Mouse (Mus musculus): ENCODE measurements at regions not wholly inside any gene's neighbourhood (a gene's known extent, or its start where the extent isn't known, plus 50 kb on each side); places are given as distances from the start of the nearest gene placed in this dataset.

DNA sequence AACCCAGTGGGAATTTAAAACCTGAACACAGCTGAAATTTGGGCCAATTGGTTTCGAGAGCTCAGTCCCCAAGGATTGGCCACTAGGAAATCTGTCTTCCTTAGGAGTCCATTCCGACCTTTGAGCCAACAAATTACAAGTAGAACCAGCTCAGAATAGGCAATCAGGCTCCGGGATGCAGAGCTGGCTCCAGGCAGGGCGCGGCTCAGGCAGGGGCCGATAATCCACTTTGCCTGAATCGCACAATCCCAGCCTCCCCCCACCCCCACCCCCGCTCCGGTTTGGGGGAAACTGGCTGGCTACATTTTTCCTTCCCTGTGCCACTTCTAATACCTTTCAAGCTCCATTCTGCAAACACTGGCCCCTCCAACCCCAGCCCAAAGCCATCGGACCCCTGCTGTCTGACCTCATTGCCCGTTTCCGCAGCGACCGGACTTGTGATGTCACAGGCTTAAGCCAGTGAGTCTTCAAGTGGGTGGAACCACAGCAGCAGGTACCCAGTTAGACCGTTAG, 150.5 kb upstream of the Sdk2 start:
- in situ Hi-C loops (cut with MseI, MboI), result no loop called here

DNA sequence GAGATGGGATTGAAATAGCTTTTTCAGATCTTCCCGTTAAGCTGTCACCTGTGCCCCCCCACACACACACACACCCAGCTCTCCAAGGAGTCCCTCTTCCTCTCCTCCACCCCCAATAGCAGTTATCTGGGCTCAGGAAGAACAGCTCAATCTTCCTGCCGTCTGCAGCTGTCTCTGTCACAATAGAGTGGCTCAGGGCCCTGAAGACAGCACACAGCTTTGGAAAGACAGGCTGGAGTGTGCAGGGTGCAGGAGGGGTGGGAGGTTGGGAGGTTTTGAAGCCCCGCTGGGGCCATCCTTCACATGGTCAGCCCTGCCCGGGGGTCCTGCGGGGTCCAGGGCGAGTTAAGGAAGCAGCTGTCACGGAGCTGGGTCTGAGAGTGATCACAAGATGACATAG, 149.6 kb upstream of the Sdk2 start:
- in situ Hi-C loops (cut with MseI, MboI), result no loop called here

DNA sequence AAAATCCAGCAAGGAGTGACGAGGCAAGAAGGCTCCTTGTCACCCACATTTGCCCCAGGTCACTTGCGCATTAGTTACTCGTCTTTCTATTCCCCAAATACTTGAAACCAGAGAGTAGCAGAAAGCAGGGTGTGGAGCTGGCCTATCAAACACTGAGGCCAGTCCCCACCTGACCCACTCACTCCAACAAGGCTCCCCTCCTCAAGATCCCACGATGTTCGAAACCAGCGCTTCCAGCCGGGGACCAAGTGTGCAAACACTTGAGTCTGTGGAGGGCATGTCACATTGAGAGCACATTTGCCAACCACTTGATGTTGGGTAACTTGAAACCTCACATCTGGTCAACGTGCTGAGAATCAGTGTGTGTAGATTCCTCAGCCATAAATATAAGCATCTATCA, 148.4 kb upstream of the Sdk2 start:
- in situ Hi-C loops (cut with MseI, MboI), result no loop called here

DNA sequence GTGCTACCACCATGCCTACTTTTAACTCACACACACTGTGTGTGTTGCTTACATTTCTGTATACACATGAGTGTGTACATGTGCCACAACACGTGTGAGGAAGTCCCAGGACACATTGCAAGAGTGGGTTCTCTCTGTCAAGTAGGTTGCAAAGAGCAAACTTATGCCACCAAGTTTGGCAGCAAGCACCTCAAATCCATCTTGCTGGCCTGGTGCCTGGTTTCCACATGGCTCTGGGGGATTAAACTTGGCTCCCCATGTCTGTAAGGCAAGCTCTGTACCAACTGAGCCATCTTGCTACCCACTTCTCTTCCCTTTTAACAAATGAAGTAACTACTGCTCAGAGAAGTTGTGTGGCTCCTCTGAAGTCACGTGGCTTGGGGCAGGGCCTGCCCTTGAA, 145.3 kb upstream of the Sdk2 start:
- in situ Hi-C loops (cut with MseI, MboI), result no loop called here

DNA sequence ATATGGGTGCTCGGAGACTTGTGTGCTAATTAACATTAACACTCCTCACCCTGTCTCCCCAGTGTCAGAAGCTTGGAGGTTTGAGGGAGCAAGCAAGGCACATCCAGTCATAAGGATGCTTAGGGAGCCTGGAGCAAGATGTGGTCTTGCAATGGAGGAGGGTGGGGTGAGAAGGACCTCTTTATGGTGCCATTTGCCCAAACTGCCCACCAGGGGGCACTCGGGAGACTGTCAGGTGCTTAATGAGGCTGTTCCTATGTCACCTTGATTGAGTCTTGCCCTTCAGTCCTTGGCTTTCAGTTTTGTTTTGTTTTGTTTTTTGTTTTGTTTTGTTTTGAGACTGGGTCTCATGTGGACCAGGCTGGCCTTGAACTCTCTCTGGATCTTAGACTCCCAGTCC, 138.3 kb upstream of the Sdk2 start:
- in situ Hi-C loops (cut with MseI, MboI), result no loop called here

DNA sequence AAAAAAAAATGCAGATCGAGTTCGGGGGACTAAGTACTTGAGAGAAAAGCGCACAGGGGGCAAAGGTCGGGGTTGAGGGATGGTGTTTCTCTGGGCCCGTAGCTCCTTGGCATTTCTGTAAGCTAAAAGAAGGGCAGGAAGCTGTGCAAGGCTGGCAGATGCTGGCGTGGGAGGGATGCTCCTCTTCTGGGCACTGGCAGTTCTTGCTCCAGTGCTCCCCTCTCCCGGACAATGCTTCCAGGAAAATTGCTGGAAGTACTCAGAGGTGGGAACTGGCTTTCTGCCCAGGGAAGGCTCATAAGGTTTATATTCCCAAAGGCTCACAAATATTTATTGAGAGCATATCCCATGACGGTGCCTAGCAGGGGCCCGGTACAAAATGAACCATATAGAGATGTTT, 136.6 kb upstream of the Sdk2 start:
- in situ Hi-C loops (cut with MseI, MboI), result no loop called here

DNA sequence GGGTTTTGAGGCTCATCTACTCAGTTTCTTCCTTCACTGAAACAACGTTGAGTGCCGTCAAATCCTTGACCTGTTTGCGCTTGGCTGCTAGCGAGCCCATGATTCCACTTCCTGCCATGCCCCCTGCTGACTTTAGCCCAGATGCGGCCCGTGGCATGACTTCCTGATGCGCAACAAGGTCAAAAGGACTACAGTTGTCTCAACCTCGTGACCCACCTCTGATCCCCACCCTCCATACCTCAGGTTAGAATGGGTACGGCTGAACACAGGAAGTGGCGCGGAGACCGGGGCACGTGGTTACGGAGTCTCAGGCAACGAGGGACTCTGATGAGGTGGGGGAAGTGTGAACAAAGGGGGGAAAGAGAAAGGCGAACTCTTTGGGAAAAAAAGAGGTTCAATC, 135.6 kb upstream of the Sdk2 start:
- in situ Hi-C loops (cut with MseI, MboI), result no loop called here

DNA sequence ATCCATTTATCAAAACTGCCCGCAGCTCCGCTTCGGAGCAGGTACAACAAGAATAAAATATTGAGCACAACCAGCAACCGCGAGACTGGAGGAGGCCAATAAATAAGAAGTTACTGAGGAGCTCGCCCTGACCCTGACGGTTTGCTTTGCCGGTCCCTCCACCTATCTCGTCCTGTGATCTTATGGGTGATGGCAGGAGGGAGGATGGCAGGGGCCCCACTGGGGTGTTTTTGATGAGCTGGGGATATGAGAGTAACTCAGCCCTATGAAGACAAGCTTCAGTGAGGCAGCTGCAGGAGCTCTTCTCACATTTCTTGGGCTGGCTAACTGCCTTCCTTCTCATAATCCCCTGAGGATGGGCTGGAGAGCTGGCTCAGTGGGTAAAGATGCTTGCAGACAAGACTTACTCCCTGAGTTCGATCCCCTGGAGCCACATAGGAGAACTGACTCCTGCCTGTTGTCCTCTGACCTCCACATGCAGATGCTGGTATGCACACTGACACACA, 132.3 kb upstream of the Sdk2 start:
- in situ Hi-C loops (cut with MseI, MboI), result no loop called here

DNA sequence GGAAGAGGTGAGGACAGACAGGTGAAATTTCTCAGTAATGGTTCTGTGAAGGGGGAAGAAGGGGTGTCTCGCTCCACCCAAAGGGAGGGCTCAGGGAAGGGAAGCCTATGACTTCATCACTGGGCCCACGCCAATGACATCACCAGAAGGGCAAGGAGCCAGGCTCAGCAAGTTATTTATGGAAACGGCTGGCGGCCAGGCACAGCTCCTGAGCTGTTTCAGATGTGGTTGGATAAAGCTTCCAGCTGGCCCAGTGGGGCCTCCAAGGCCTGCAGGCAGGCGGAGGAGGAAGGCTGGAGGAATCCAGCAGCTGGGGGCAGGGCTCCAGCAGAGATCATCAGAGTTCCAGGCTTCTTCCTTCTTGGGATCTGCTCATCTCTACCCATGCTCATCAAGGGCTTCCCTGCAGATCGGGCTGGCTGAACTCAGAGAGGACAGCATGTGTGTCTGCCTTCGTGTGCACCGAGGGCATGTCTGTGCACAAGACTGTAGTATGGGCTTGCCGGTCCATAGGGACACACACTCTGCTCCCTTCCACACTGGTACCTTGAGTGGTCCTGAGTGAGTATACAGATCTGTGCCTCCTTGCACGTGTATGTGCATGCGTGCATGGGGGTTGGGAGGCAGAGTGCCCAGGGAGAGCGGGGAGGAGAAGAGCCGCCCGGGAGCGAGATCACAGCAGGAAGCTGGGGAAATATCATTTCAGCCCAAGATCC, 131.6 kb upstream of the Sdk2 start:
- in situ Hi-C loops (cut with MseI, MboI), result no loop called here

DNA sequence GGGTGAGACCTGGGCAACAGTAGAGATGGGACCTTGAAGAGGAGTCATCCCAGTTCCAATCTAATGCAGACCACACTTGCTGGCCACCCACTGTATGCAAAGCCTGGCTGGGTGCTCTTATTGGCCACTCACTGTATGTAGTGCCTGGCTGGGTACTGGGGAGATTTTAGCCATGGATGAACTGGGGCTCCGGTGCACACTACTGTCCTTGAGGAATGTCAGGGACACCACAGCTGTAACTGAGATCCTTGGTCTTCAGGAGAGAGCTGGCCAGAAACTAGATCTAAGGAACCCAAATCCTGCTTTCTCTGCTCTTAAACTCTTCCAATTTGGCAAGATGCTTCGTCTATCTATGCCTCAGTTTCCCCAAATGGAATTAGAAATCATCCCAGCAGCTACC, 128.4 kb upstream of the Sdk2 start:
- in situ Hi-C loops (cut with MseI, MboI), result no loop called here

DNA sequence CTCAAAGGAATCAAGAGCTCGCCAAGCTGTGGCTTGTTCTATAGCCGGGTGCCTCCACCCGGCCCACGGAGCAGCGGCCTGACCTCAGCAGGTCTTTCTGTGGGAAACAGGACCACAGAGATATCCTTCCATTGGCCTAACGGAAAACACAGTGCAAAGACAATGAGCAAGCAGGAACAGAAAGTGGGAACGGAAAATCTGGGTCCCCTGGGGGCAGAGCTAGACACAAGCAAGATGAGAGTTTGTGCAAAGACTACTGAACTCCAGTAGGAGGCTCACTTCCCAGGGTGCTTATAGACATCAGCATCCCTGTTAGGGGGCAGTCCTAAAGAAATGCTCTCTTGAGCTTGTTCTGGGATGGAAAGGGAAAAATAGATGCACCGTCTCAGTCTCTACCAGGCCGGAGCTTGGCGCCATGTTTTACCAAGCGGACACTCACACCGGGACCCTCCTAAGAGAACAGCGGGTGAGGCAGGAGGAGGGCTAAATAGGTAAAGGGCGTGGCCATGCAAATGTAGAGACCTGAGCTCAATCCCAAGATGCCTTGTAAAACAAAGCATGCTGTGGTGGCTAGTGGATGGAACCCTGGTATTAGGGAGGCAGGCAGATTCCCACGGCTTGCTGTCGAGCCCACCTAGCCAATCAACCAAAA, 127.3 kb upstream of the Sdk2 start:
- in situ Hi-C loops (cut with MseI, MboI), result no loop called here

DNA sequence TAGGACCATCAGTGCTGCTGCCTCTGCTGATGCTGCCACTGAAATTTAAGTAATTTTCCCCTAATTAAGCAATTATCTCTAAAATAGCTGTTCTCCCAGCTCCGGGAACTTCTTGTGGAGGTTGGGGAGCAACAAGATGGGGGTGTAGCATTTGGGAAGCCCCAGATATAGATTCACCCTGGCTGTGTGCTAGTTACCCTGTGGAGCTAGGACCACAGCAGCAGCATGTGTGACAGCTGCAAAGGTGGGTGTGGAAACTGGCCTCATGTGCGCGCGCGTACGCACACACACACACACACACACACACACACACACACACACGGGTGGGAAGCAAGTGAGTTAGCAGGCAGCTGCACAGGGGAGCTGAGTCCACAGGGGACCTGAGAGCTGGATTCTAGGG, 126.2 kb upstream of the Sdk2 start:
- in situ Hi-C loops (cut with MseI, MboI), result no loop called here

DNA sequence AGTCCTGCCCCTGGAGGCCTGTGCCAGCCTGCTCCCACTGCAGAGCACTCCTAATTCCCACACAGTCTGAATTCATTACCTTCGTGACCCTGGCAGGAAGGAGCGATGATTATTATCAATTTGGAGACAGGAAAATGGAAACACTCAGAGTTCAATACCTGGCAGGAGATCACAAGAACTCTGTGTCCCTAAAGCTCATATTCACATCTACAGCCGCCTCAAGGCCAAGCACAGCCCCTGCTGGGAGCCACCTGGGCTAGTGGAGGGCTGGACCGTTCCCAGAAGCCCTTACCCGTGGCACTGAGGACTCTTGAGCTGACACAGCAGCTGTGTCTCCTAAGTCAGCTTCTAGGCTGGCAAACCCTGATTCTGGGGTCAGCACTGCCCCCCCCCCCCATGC, 124.8 kb upstream of the Sdk2 start:
- in situ Hi-C loops (cut with MseI, MboI), result no loop called here

DNA sequence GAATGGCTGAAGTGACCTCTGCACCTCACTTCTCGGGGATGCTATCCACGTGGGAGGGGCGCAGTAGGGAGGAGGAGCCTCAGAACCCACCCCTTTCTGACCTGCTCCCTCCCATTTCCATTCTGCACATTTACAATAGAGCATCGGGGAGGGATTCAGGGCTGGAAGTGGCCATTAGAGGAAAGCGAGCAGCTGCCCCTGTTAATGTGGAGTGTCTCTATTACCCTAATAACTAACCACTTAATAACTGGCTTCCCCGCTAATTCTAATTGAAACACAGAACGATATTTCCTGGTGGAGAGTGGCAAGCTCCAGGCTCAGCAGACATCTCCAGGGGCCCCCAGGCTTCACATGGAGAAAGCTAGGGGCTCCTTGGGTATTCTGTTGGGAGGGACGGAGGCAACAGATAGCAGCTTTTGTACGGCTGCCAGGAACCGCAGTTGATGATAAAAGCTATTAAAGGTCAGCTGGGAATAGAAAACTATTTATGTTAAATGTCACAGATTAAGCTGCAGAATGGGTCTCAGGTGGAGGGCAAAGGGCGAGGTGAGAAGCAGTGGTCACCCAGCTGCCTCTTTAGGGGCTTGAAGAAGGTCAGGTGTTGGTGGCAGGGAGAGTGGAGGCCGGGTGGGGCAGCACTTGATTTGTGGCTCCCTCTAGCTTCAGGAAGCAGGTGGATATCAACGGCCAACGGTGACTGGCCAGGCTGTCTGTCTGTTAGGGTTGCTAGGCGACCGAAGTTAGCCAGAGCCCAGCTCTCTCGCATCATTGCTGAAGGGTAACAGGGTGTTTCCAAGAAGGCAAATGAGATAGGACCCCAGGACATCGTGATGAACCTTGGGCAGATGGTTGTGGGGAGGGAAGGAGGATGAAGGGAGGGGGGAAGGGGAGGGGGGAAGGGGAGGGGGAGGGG, 118.4 kb upstream of the Sdk2 start:
- in situ Hi-C loops (cut with MseI, MboI), result no loop called here

DNA sequence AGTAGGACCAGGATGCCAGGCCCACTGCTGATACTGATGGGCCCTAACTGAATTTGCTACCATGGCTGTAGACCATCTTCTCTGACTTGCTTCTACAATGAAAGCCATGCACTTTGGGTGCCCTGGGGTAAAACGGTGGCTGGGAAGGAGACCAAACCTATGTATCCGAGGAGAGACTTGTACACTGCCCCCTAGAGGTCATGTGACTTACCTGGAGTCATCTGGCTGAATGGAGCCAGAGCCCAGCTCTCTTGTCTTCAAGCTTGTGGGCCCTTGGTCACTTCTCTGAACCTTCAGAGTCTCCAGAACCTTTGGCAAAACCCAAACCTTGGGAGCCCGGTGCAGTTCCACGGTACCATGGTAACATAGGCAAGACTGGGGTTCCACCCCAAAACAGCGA, 117.6 kb upstream of the Sdk2 start:
- in situ Hi-C loops (cut with MseI, MboI), result no loop called here

DNA sequence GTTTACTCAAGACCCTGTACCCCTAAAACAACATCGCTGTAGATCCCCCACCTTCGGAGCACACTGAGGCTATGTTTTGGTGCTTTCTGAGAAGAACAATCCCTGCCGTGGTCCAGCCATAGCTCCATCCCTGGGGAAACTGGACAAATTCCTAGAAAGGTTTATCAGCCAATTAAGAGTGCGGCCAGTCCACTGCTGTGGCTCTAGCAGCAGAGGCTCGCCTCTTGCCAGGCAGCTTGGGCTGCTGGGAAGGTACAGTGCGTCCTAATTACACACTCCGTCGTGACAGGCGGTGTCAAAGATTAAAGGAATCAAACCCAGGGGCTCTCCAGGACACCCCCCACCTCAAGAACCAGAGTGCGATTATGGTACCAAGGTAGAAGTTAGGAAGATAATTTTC, 116.4 kb upstream of the Sdk2 start:
- in situ Hi-C loops (cut with MseI, MboI), result no loop called here

DNA sequence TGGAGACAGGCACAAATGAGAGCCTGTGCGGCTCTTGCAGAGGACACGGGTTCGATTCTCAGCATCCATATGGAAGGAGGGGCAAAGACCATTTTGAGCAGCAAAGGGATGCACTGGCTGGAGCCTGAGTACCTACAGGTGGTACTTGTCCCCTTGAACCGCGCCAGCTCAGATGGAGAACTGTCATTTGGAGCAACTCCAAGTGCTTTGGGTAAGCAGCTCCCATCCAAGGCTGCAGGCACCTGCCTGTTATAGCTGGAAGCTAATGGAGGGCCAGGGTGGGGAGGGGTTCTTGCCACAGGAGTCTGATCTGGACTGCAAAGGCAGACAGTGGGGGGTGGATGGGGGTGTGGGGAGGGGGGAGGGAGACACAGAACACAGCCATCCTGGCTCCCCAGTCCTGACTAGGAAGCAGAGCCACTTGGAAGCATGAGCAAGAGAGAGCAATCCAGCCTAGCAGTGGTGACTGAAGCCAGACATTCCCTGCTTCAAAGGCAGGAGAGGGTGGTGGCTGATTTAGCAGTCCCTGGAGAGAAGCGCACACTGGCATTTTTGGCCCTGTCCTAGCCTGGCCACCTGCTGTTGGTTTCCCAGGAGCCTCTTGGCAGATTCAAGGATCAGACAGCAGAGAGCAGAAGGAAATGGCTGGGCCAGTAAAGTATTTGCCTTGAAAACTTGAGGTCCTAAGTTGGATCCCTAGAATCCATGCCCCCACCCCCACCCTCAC, 112.1 kb upstream of the Sdk2 start:
- in situ Hi-C loops (cut with MseI, MboI), result no loop called here

DNA sequence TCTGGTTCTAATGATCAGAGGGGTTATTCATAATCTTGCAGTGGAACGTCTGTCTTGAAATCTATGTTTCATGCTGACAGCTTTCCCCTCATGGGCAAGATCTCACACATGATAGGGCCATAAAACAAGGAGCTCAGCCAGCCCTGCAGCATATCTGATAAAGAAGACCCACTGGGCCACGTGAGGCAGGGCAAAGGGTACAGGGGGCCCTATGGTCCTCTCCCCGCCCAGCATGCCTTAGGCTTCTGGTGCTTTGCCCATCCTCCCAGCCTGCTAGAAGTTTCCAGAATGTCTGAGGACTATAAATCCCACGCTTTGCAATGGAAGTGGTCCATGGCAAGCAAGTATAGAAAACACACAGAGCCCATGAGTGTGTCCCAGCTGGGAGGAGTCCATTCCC, 110.9 kb upstream of the Sdk2 start:
- in situ Hi-C loops (cut with MseI, MboI), result no loop called here

DNA sequence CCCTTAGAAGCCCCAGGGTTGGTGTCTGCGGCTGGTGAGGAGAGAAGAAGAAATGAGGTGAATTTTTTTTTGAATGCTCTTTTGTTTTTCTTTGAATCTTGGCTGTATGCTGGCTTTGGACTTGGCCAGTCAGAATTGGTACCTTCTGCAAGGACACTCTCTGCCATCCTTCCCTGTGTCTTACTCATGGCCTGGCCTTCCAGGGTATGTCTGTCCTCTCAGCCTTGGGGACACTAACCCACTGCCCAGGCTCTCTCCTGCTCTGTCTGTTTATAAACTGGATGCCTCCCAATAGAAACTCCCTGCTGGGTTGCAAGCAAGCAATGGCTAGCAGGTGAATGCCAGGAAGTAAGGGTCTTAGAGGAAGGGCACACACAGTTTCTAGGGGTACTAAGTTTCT, 110.4 kb upstream of the Sdk2 start:
- in situ Hi-C loops (cut with MseI, MboI), result no loop called here

DNA sequence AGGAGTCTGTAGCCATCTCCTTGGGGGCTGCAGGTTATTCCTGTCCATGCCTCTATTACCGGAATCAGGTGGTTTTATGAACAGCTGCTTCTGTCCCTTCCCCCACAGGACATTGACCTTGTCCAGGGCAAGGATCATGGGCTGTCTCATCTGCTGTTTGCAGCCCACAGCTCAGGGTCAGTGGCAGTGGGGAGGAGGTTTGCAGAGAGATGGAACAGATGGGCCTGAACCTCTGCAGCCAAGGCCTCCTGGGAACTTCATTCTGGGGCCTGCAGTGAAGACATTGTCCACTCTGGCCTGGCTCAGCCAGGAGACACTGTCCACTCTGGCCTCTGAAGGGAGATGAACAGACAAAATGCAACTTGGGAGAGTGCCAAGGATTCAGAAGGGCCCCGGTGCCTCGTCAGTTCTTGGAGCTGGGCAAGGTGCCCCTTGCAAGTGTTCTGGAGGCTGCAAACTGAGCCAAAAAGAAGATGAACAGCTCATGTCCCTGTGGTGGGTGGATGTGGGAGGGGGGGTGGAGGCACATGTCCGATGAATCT, 109.9 kb upstream of the Sdk2 start:
- in situ Hi-C loops (cut with MseI, MboI), result no loop called here

DNA sequence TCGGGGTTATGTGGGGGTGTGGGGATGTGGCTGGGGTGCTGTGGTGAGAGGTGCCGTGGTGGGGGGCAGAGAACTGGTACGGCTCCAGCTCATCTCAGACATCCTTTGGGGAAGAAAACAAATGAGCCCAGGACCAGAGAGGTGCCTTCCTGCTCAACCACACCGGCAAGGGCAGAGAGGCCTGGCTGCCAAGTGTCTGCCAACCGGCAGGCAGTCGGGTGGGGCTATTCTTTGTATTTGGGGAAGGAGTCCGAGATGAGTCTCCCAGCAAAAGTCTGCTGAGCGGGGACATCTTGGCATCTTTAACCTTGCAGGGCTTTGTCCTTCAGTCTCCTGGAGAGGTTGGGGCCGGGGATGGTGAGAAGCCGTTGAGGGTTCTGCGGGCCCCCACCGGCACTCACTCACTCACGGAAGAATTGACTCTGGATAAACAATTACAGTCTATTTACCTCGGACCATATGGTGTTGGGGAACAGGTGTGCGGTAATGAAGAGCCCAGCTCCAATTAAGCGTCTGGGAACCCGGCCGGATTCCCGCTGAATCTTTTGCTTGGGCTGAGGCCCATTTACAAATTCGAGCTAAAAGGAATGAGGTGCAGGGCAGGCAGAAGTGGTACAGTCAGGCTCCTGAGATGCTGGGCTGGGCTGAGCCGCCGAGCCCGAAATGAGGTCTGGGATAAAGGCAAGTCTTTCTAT, 108.7 kb upstream of the Sdk2 start:
- in situ Hi-C loops (cut with MseI, MboI), result no loop called here
